Mouse (Mus musculus) kidney, adult 2 months (tissue): ENCODE measurements around the gene Srsf10.

Experiments used
- CTCF ChIP-seq: fragments of 200-500 bp; conservative IDR thresholded peaks from 2 replicates; pipeline ENCODE4 v1.5.1; 2011; ENCODE audit warnings: low read depth, mild to moderate bottlenecking, control low read depth, low read length, moderate library complexity, mixed read lengths; ENCODE audit not compliant: insufficient read depth, insufficient read length
- POLR2A ChIP-seq: fragments of 200-500 bp; IDR thresholded peaks from one replicate; pipeline ENCODE4 v1.6.1; 2011; ENCODE audit warnings: low read depth, low read length, control low read depth

DNA sequence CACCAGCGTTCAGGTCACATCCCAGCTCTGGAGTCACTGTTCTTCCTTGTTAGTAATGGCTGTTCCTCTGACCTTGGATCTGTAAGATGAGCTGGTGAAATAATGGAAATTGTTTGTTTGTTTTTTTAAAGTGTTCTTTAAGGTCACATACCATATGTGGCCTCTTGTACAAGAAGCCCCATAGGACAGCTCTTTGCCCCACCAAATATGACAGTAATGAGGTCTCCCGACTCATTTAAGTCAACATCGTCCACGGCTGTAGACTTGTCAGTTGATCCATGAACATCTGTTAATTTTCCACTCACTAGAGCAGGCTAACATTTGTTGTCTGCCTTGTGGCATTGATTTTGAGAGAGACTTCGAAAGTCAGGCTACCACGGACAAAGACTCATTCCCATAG, 23.5 kb downstream of the Srsf10 start:
- no peak for TF ChIP-seq CTCF
- TF ChIP-seq POLR2A, result no peak
